In the genomic region with DNA sequence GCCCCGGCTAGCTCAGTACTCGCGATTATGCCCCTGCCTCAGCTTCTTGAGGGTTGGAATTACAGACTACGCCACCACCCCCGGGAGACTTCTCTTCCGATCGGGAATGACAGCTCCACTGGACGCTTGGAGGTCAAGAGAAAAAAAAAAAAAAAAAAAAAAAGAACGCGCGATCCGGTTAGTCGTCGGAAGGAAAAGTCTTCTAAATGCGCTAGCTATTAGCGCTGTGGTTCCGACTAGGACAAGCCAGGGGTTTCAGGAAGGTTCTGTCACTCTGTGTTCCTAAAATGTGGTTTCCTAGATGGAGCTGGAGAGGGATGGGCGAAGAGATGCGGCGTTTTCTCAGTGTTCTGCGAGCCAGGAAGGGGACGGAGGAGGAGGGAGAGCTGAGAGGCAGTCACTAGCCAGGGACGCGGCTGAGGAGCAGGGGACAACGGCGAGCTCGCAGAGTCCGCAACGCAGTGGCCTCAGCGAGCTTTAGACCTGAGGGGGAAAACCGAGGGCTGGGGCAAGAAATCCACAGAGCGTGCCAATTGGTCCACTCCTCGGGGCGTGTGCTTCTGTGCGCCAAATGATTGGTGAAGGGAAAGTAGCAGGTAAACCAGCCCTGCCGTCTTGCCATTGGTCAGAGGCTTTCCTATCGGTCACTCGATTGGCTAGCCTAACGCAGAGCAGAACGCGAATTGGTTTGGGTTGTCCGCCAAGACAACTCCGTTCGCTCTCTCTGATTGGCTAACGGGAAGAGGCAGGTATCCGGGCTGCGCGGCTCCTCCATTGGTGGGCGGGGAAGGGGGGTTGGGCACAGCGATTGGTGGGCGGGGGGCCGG, we compare ENCODE assay signal across 8 mouse cellular contexts. TPM values are rescaled to one million over a fixed set of nuclear protein-coding genes. Genes with fewer than 3 reads are reported as not detected.
DNase-seq lines count a peak whose midpoint lies in the region; ATAC-seq lines count a peak whose summit lies in the region.

A gene (plus strand): TSS at position 822 of the 827 bp plus-strand sequence.

- peak within 1 kb of the TSS; percentile 89 for H3K9ac ChIP-seq in heart, embryonic 13.5 days
- peak within 1 kb of the TSS; percentile 52 for H3K9ac ChIP-seq in liver, embryonic 12.5 days
- peak within 1 kb of the TSS; percentile 69 for H3K9ac ChIP-seq in stomach, embryonic 15.5 days

- no peaks in the 10 kb centered on the region for H3K36me3 ChIP-seq in heart, embryonic 13.5 days
- H3K36me3 ChIP-seq in liver, embryonic 12.5 days: no peaks in the 10 kb centered on the region
- H3K36me3 ChIP-seq in stomach, embryonic 15.5 days: no peaks in the 10 kb centered on the region

- H3K27ac ChIP-seq in brown adipose tissue, adult 24 weeks (replicated peaks; ENCODE audit: low read depth, low read length): peak within 1 kb of the TSS; percentile 74
- peak within 1 kb of the TSS; percentile 77 for H3K27ac ChIP-seq in heart, embryonic 13.5 days (replicated peaks)
- H3K27ac ChIP-seq in liver, embryonic 12.5 days: 0 out of 2 replicates have a peak within 1 kb of the TSS, but pooled peaks have one; percentile 56
- peak within 1 kb of the TSS; percentile 91 for H3K27ac ChIP-seq in stomach, embryonic 15.5 days

- peak within 1 kb of the TSS; percentile 95 for H3K4me2 ChIP-seq in heart, embryonic 13.5 days
- peak within 1 kb of the TSS; percentile 81 for H3K4me2 ChIP-seq in liver, embryonic 12.5 days
- H3K4me2 ChIP-seq in stomach, embryonic 15.5 days: peak within 1 kb of the TSS; percentile 92

- peaks cover 77% of the 10 kb centered on the region for H3K27me3 ChIP-seq in heart, embryonic 13.5 days (replicated peaks)
- H3K27me3 ChIP-seq in liver, embryonic 12.5 days (replicated peaks): peaks cover 96% of the 10 kb centered on the region
- peaks cover 22% of the 10 kb centered on the region for H3K27me3 ChIP-seq in stomach, embryonic 15.5 days (replicated peaks)

- DNase-seq in fat pad, adult 2 months (ENCODE audit: extremely low read depth, low read depth, low spot score): peak; percentile 99
- peak; percentile 97 for DNase-seq in kidney, postnatal 10 days
- peak; percentile 96 to 98 for DNase-seq in natural killer cell, adult 2 months (ENCODE audit: low spot score in 2 of 2)

- H3K4me3 ChIP-seq in brown adipose tissue, adult 24 weeks (ENCODE audit: insufficient read depth, low read depth, low read length): peak within 1 kb of the TSS; percentile 69
- peak within 1 kb of the TSS; percentile 93 for H3K4me3 ChIP-seq in heart, embryonic 13.5 days
- peak within 1 kb of the TSS; percentile 67 for H3K4me3 ChIP-seq in liver, embryonic 12.5 days
- H3K4me3 ChIP-seq in stomach, embryonic 15.5 days (replicated peaks): peak within 1 kb of the TSS; percentile 88

- no peaks in the 10 kb centered on the region for H3K9me3 ChIP-seq in heart, embryonic 13.5 days
- no peaks in the 10 kb centered on the region for H3K9me3 ChIP-seq in liver, embryonic 12.5 days (replicated peaks)
- H3K9me3 ChIP-seq in stomach, embryonic 15.5 days: no peaks in the 10 kb centered on the region

- peaks cover 14% of the 10 kb centered on the region for H3K4me1 ChIP-seq in brown adipose tissue, adult 24 weeks (ENCODE audit: control insufficient read depth, insufficient read depth, insufficient read length, low read length)
- peaks cover 24% of the 10 kb centered on the region for H3K4me1 ChIP-seq in heart, embryonic 13.5 days
- H3K4me1 ChIP-seq in liver, embryonic 12.5 days: peaks cover 11% of the 10 kb centered on the region
- H3K4me1 ChIP-seq in stomach, embryonic 15.5 days: peaks cover 8% of the 10 kb centered on the region

- ATAC-seq in CD4-positive, CD25-positive, alpha-beta regulatory T cell, adult 4 months: peak; percentile 90
- peak; percentile 97 for ATAC-seq in heart, embryonic 13.5 days (ENCODE audit: extremely low read depth, insufficient number of reproducible peaks, low FRiP score, low TSS enrichment)
- ATAC-seq in liver, embryonic 12.5 days: peak; percentile 94
- peak; percentile 98 for ATAC-seq in stomach, embryonic 15.5 days (ENCODE audit: insufficient read depth, low FRiP score, low read depth)

- WGBS in heart, embryonic 13.5 days: under 1% methylated on average over 52 of the region's 52 CpGs
- under 1% methylated on average over 52 of the region's 52 CpGs for WGBS in liver, embryonic 12.5 days (ENCODE audit: insufficient replicate concordance)
- 1% methylated on average over 52 of the region's 52 CpGs for WGBS in stomach, embryonic 15.5 days

RNA-seq across cellular contexts. Expression of the gene that starts here (rescaled TPM):
- 10 to 100 TPM; 22.6 to 25.0 TPM for polyA plus RNA-seq in CD4-positive, CD25-positive, alpha-beta regulatory T cell, adult 4 months (2017; shearing (Covaris generic))
- 5.0 and 10.8 TPM in 2 replicates for polyA plus RNA-seq in brown adipose tissue, adult 24 weeks (2012; ENCODE audit: insufficient read depth, insufficient read length, missing spikeins)
- polyA plus RNA-seq in heart, embryonic 13.5 days (2015; fragmentation: Nextera tagmentation; extraction: Ambion mirVana): 6.2 and 6.3 TPM in 2 replicates
- 5.4 and 5.7 TPM in 2 replicates for polyA plus RNA-seq in liver, embryonic 12.5 days (2016; fragmentation: Nextera tagmentation; extraction: Ambion mirVana)
- 10.7 and 11.3 TPM in 2 replicates for polyA plus RNA-seq in stomach, embryonic 15.5 days (2015; fragmentation: Nextera tagmentation; extraction: Ambion mirVana)

Comparison
In these comparisons a context has a peak if more than half of its experiments do, and no peak if none do; other contexts are left out.
1. Peak in every context shown above with its lines: DNase-seq, ATAC-seq, H3K4me3 ChIP-seq and H3K27ac ChIP-seq.